ENCODE assay signal across 13 mouse cellular contexts in genomic region chr4:63389887-63390528, GRCm38 (mm10). TPM values are rescaled to one million over a fixed set of nuclear protein-coding genes. Genes with fewer than 3 reads are reported as not detected.
DNase-seq lines count a peak whose midpoint lies in the region; ATAC-seq and TF ChIP-seq lines count a peak whose summit lies in the region.
"Had no signal": no experiment of that assay in that cellular context is flagged by ENCODE, and none has a peak within 500 bp of the region (broad histone marks: within the 10 kb centered on the region; RNA-seq: fewer than 3 reads in every experiment).

No protein-coding gene starts in this region.

- no peak for TF ChIP-seq CTCF in CH12.LX (conservative IDR thresholded peaks at IDR 0.05 in 1 of 2, IDR thresholded peaks at IDR 0.05 in 1 of 2; ENCODE audit: low read depth in 2 of 2, low read length in 2 of 2)

- 59% methylated on average over 11 of the region's 11 CpGs for WGBS in embryonic facial prominence, embryonic 10.5 days
- 47% methylated on average over 11 of the region's 11 CpGs for WGBS in hindbrain, embryonic 13.5 days
- WGBS in midbrain, embryonic 10.5 days: 53% methylated on average over 11 of the region's 11 CpGs

- dilution Hi-C loops in CH12.LX (cut with MboI; ENCODE audit: extremely low pct_ligation_motif_present, extremely low pct_unique_long_range_greater_than_20kb, low sequenced_read_pairs): no loop called here

- no peak overlapping the region for H3K9ac ChIP-seq in CH12.LX (ENCODE audit: insufficient read depth, low read depth)
- 0 out of 2 replicates have a peak overlapping the region, but pooled peaks have one; percentile 39 for H3K9ac ChIP-seq in hindbrain, embryonic 13.5 days
- H3K9ac ChIP-seq: lung, embryonic 14.5 days had no signal

- peaks cover 74 to 91% of the 10 kb centered on the region in 2 experiments for H3K36me3 ChIP-seq in CH12.LX (replicated peaks in 1 of 2; ENCODE audit: control insufficient read depth in 1 of 2, insufficient read depth in 1 of 2, low read length in 1 of 2)
- H3K36me3 ChIP-seq in embryonic facial prominence, embryonic 10.5 days (replicated peaks): peaks cover 68% of the 10 kb centered on the region
- peaks cover 28% of the 10 kb centered on the region for H3K36me3 ChIP-seq in hindbrain, embryonic 13.5 days
- H3K36me3 ChIP-seq in midbrain, embryonic 10.5 days: peaks cover 64% of the 10 kb centered on the region

- peaks cover 61% of the 10 kb centered on the region for H3K79me2 ChIP-seq in CH12.LX (replicated peaks; ENCODE audit: control insufficient read depth, extremely low read depth, insufficient read depth, poor library complexity, severe bottlenecking)

- H3K4me3 ChIP-seq in CH12.LX (replicated peaks in 1 of 3; ENCODE audit: low read depth in 2 of 3, low read length in 2 of 3, poor library complexity in 1 of 3): no peak overlapping the region
- no peak overlapping the region for H3K4me3 ChIP-seq in embryonic facial prominence, embryonic 10.5 days
- H3K4me3 ChIP-seq in hindbrain, embryonic 13.5 days: no peak overlapping the region
- no peak overlapping the region for H3K4me3 ChIP-seq in midbrain, embryonic 10.5 days

- ATAC-seq in hindbrain, embryonic 13.5 days (ENCODE audit: low FRiP score): peak; percentile 60
- ATAC-seq: inflammation-experienced regulatory T-cells, adult 6 months had no signal

- no peak for TF ChIP-seq RAD21 in CH12.LX (IDR thresholded peaks at IDR 0.05; ENCODE audit: low read depth, low read length)

- peak overlapping the region; percentile 98 for H3K27ac ChIP-seq in CH12.LX (ENCODE audit: insufficient read depth, low read depth)
- peak overlapping the region; percentile 73; the same call in 1 of the 2 replicates for H3K27ac ChIP-seq in embryonic facial prominence, embryonic 10.5 days (replicated peaks)
- peak overlapping the region; percentile 77 for H3K27ac ChIP-seq in hindbrain, embryonic 13.5 days
- peak overlapping the region; percentile 90 for H3K27ac ChIP-seq in midbrain, embryonic 10.5 days (replicated peaks)

- TF ChIP-seq EP300 in CH12.LX (IDR thresholded peaks at IDR 0.05; ENCODE audit: low read length): no peak

- no peaks in the 10 kb centered on the region for H3K9me3 ChIP-seq in CH12.LX (replicated peaks; ENCODE audit: low read length)
- H3K9me3 ChIP-seq in embryonic facial prominence, embryonic 10.5 days: no peaks in the 10 kb centered on the region
- H3K9me3 ChIP-seq in hindbrain, embryonic 13.5 days: no peaks in the 10 kb centered on the region
- H3K9me3 ChIP-seq in midbrain, embryonic 10.5 days (replicated peaks): no peaks in the 10 kb centered on the region

- TF ChIP-seq POLR2A in CH12.LX (IDR thresholded peaks at IDR 0.05; ENCODE audit: low read depth, low read length): no peak

- no peak for DNase-seq in CH12.LX (ENCODE audit: extremely low read depth)
- no peak for DNase-seq in embryonic facial prominence, embryonic 10.5 days (ENCODE audit: low spot score)
- no peak for DNase-seq in midbrain, embryonic 10.5 days (ENCODE audit: low spot score)
- DNase-seq in adrenal gland, postnatal 25 days: no peak
- no peak for DNase-seq in yolk sac, embryonic 10.5 days (ENCODE audit: low spot score)
- DNase-seq in embryo, embryonic 11 days: no peak
- no peak for DNase-seq in left cerebral cortex, postnatal 4 days
- DNase-seq: lung, embryonic 14.5 days had no signal

- peaks cover 58 to 98% of the 10 kb centered on the region in 2 experiments for H3K4me1 ChIP-seq in CH12.LX (ENCODE audit: control insufficient read depth in 1 of 2, insufficient read depth in 2 of 2)
- H3K4me1 ChIP-seq in embryonic facial prominence, embryonic 10.5 days: peaks cover 28% of the 10 kb centered on the region
- H3K4me1 ChIP-seq in hindbrain, embryonic 13.5 days (replicated peaks): peaks cover 30% of the 10 kb centered on the region
- H3K4me1 ChIP-seq in midbrain, embryonic 10.5 days: peaks cover 55% of the 10 kb centered on the region

- in situ Hi-C loops in CH12.LX (cut with MboI; ENCODE audit: low pct_ligation_motif_present, low pct_unique_long_range_greater_than_20kb, low sequenced_read_pairs): no loop called here

- H3K4me2 ChIP-seq in CH12.LX (ENCODE audit: insufficient read depth, low read depth, poor library complexity, severe bottlenecking): peak overlapping the region; percentile 52
- H3K4me2 ChIP-seq in hindbrain, embryonic 13.5 days: no peak overlapping the region
- H3K4me2 ChIP-seq: lung, embryonic 14.5 days had no signal

- intact Hi-C loops in left cerebral cortex, postnatal 4 days (cut with DNase I): no loop called here

- no peaks in the 10 kb centered on the region for H3K27me3 ChIP-seq in CH12.LX (replicated peaks)
- no peaks in the 10 kb centered on the region for H3K27me3 ChIP-seq in embryonic facial prominence, embryonic 10.5 days (replicated peaks; ENCODE audit: low read depth, poor library complexity, severe bottlenecking)
- no peaks in the 10 kb centered on the region for H3K27me3 ChIP-seq in hindbrain, embryonic 13.5 days
- H3K27me3 ChIP-seq in midbrain, embryonic 10.5 days (ENCODE audit: low read depth, poor library complexity, severe bottlenecking): 0 out of 2 replicates have a peak, but pooled peaks cover 18% of the 10 kb centered on the region

TF ChIP-seq in CH12.LX, 34 proteins besides CTCF, POLR2A, EP300 and RAD21:
- no peak for TF ChIP-seq RCOR1 (conservative IDR thresholded peaks at IDR 0.05; ENCODE audit: low read depth, low read length)
- TF ChIP-seq IRF4 (IDR thresholded peaks at IDR 0.05; ENCODE audit: low read depth, low read length): peak; percentile 58; the same call in 1 of the 2 replicates
- no peak for TF ChIP-seq TCF12 (IDR thresholded peaks at IDR 0.05; ENCODE audit: low read depth, low read length)
- no peak for TF ChIP-seq ZKSCAN1 (IDR thresholded peaks at IDR 0.05; ENCODE audit: borderline replicate concordance, low read depth, low read length)
- TF ChIP-seq MEF2A (IDR thresholded peaks at IDR 0.05; ENCODE audit: borderline replicate concordance, low read depth, low read length): no peak
- TF ChIP-seq CHD2 (IDR thresholded peaks at IDR 0.05; ENCODE audit: low read length): no peak
- TF ChIP-seq ZC3H11A (IDR thresholded peaks at IDR 0.05; ENCODE audit: low read depth, low read length): no peak
- TF ChIP-seq NELFE (IDR thresholded peaks at IDR 0.05; ENCODE audit: low read depth, low read length): no peak
- no peak for TF ChIP-seq MAX (IDR thresholded peaks at IDR 0.05; ENCODE audit: low read length)
- TF ChIP-seq ETS1 (conservative IDR thresholded peaks at IDR 0.05; ENCODE audit: low read depth, low read length): peak; percentile 44; the same call in 1 of the 2 replicates
- TF ChIP-seq TBP (conservative IDR thresholded peaks at IDR 0.05; ENCODE audit: low read depth, low read length): no peak
TF ChIP-seq in CH12.LX: peak in this region for 2.

RNA-seq across cellular contexts. Expression of gene Akna, which starts 13.1 kb away (rescaled TPM):
- total RNA-seq in CH12.LX (2012; rRNA removed): 19.3 and 28.0 TPM in 2 replicates
- total RNA-seq in CH12.LX (2014; rRNA removed): 5.1 and 6.5 TPM in 2 replicates
- polyA plus RNA-seq in CH12.LX (2012; ENCODE audit: insufficient read length, low read depth): 28.5 and 37.5 TPM in 2 replicates
- polyA plus RNA-seq in embryonic facial prominence, embryonic 10.5 days (2016; fragmentation: Nextera tagmentation; extraction: Ambion mirVana): 11.8 and 12.0 TPM in 2 replicates
- polyA plus RNA-seq in hindbrain, embryonic 13.5 days (2015; fragmentation: Nextera tagmentation; extraction: Ambion mirVana): 6.0 and 6.2 TPM in 2 replicates
- 12.8 and 17.3 TPM in 2 replicates for polyA plus RNA-seq in midbrain, embryonic 10.5 days (2016; fragmentation: Nextera tagmentation; extraction: Ambion mirVana)
- total RNA-seq in adrenal gland, postnatal 25 days (2021): 2.7 and 3.8 TPM in 2 replicates
- total RNA-seq in left cerebral cortex, postnatal 4 days (2021): 1 to 10 TPM; 6.1 to 6.9 TPM

RNA-seq across cellular contexts. Expression of gene Orm2, which starts 27.8 kb away (rescaled TPM):
- not detected in 2 replicates for total RNA-seq in CH12.LX (2012; rRNA removed)
- not detected in 2 replicates for total RNA-seq in CH12.LX (2014; rRNA removed)
- polyA plus RNA-seq in CH12.LX (2012; ENCODE audit: insufficient read length, low read depth): 0.53 TPM in 1 of 2 replicates, not detected in the other
- not detected in 2 replicates for polyA plus RNA-seq in embryonic facial prominence, embryonic 10.5 days (2016; fragmentation: Nextera tagmentation; extraction: Ambion mirVana)
- polyA plus RNA-seq in hindbrain, embryonic 13.5 days (2015; fragmentation: Nextera tagmentation; extraction: Ambion mirVana): not detected in 2 replicates
- not detected in 2 replicates for polyA plus RNA-seq in midbrain, embryonic 10.5 days (2016; fragmentation: Nextera tagmentation; extraction: Ambion mirVana)
- total RNA-seq in adrenal gland, postnatal 25 days (2021): 3.3 and 6.7 TPM in 2 replicates
- not detected for total RNA-seq in left cerebral cortex, postnatal 4 days (2021)
- total RNA-seq: gastrocnemius, postnatal 4 days; layer of hippocampus, postnatal 25 days had no signal
- polyA plus RNA-seq: lung, embryonic 14.5 days; stomach, embryonic 14.5 days had no signal

RNA-seq across cellular contexts. Expression of gene Orm3, which starts 34.0 kb away (rescaled TPM):
- total RNA-seq in CH12.LX (2012; rRNA removed) (not detected in 2 replicates), CH12.LX (2014; rRNA removed) (not detected in 2 replicates)
- 0.30 and 0.33 TPM in 2 replicates for polyA plus RNA-seq in CH12.LX (2012; ENCODE audit: insufficient read length, low read depth)
- polyA plus RNA-seq in embryonic facial prominence, embryonic 10.5 days (2016; fragmentation: Nextera tagmentation; extraction: Ambion mirVana): not detected in 2 replicates
- not detected in 2 replicates for polyA plus RNA-seq in hindbrain, embryonic 13.5 days (2015; fragmentation: Nextera tagmentation; extraction: Ambion mirVana)
- polyA plus RNA-seq in midbrain, embryonic 10.5 days (2016; fragmentation: Nextera tagmentation; extraction: Ambion mirVana): not detected in 2 replicates
- 9.9 and 10.4 TPM in 2 replicates for total RNA-seq in adrenal gland, postnatal 25 days (2021)
- total RNA-seq in left cerebral cortex, postnatal 4 days (2021): not detected
- total RNA-seq: gastrocnemius, postnatal 4 days; layer of hippocampus, postnatal 25 days had no signal
- polyA plus RNA-seq: lung, embryonic 14.5 days; stomach, embryonic 14.5 days had no signal

RNA-seq across cellular contexts. Expression of gene Orm1, which starts 45.6 kb away (rescaled TPM):
- total RNA-seq in CH12.LX (2012; rRNA removed): not detected in 2 replicates
- total RNA-seq in CH12.LX (2014; rRNA removed): not detected in 2 replicates
- polyA plus RNA-seq in CH12.LX (2012; ENCODE audit: insufficient read length, low read depth): not detected in 2 replicates
- polyA plus RNA-seq in embryonic facial prominence, embryonic 10.5 days (2016; fragmentation: Nextera tagmentation; extraction: Ambion mirVana): not detected in 2 replicates
- polyA plus RNA-seq in hindbrain, embryonic 13.5 days (2015; fragmentation: Nextera tagmentation; extraction: Ambion mirVana): not detected in 2 replicates
- not detected in 2 replicates for polyA plus RNA-seq in midbrain, embryonic 10.5 days (2016; fragmentation: Nextera tagmentation; extraction: Ambion mirVana)
- 28.8 and 42.3 TPM in 2 replicates for total RNA-seq in adrenal gland, postnatal 25 days (2021)
- total RNA-seq in left cerebral cortex, postnatal 4 days (2021): not detected
- total RNA-seq: layer of hippocampus, postnatal 25 days had no signal
- polyA plus RNA-seq: inflammation-experienced regulatory T-cells, adult 6 months; lung, embryonic 14.5 days; stomach, embryonic 14.5 days had no signal
